Mouse (Mus musculus) frontal cortex, postnatal 36 days (tissue): ENCODE data around the gene Mtif2.
"Not testable (repeated sequence)": the region's sequence is repeated elsewhere in the genome, so short reads cannot be mapped to it uniquely, and the experiment has no call there.

Experiments used
- DNase-seq, 2 experiments: peaks; one replicate each; pipeline ENCODE4 v3.0.0; 2022; ENCODE audit warnings: low spot score in 2 of 2

The Mtif2 gene

GRCm38 (mm10) chr11:29525988-29526794 lies at the start of gene Mtif2:
Gene Mtif2 (plus strand): TSS chr11:29526408.
- DNase-seq, result peak; percentile 81 to 82

GRCm38 (mm10) chr11:29493135-29493534 lies 33.1 kb upstream of the Mtif2 start:
- no peak for DNase-seq

- DNase-seq, result no peak
Measured at GRCm38 (mm10) chr11:29496962-29497361, 29.2 kb upstream of the Mtif2 start.

GRCm38 (mm10) chr11:29503948-29504893 lies 22.0 kb upstream of the Mtif2 start:
- no peak for DNase-seq

GRCm38 (mm10) chr11:29504899-29505625 lies 21.1 kb upstream of the Mtif2 start:
- no peak for DNase-seq

GRCm38 (mm10) chr11:29509421-29509820 lies 16.8 kb upstream of the Mtif2 start:
- no peak for DNase-seq

GRCm38 (mm10) chr11:29512818-29513535 lies 13.2 kb upstream of the Mtif2 start:
- DNase-seq, result no peak

GRCm38 (mm10) chr11:29514325-29514681 lies 11.9 kb upstream of the Mtif2 start:
- DNase-seq, result no peak

GRCm38 (mm10) chr11:29514682-29515412 lies 11.4 kb upstream of the Mtif2 start, which contains the start of gene Prorsd1:
Gene Prorsd1 (minus strand): TSS chr11:29515033.
- DNase-seq, result peak; percentile 51 to 66

- no peak for DNase-seq
Measured at GRCm38 (mm10) chr11:29538201-29538600, 12.0 kb downstream of the Mtif2 start.

GRCm38 (mm10) chr11:29544225-29544945 lies 18.2 kb downstream of the Mtif2 start:
- DNase-seq, result no peak

- DNase-seq, result not testable (repeated sequence)
Measured at GRCm38 (mm10) chr11:29545150-29545752, 19.0 kb downstream of the Mtif2 start.

GRCm38 (mm10) chr11:29546297-29546696 lies 20.1 kb downstream of the Mtif2 start:
- not testable (repeated sequence) for DNase-seq

GRCm38 (mm10) chr11:29546762-29547161 lies 20.6 kb downstream of the Mtif2 start:
- DNase-seq, result no peak

- no peak for DNase-seq
Measured at GRCm38 (mm10) chr11:29547249-29547751, 21.1 kb downstream of the Mtif2 start.

GRCm38 (mm10) chr11:29547752-29548503 lies 21.7 kb downstream of the Mtif2 start, which contains the start of the genes Clhc1 and Rps27a:
Gene Clhc1 (plus strand): TSS chr11:29547950.
Gene Rps27a (minus strand): TSS chr11:29548109.
- peak; percentile 95 for DNase-seq

GRCm38 (mm10) chr11:29548504-29549424 lies 22.6 kb downstream of the Mtif2 start:
- DNase-seq, result no peak
